Mouse (Mus musculus) MEL (cell line): ENCODE data around the gene Ogg1. TPM values are rescaled to one million over a fixed set of nuclear protein-coding genes. Genes with fewer than 3 reads are reported as not detected.

Experiments used
- DNase-seq: peaks from one replicate; pipeline ENCODE4 v3.0.0; 2011; ENCODE audit warnings: low read depth, low spot score
- H3K27ac ChIP-seq: 2 replicates; pipeline ENCODE4 v1.5.1; 2012; ENCODE audit warnings: low read depth, mild to moderate bottlenecking, control low read depth, low read length, moderate library complexity; ENCODE audit not compliant: control insufficient read depth
- H3K27me3 ChIP-seq, 2 experiments: fragments of 150-350 bp in 1 of 2; sonication (generic) in 1 of 2; 2 replicates each; pipeline ENCODE4 v1.6.1; 2012; ENCODE audit warnings: low read length in 2 of 2, mild to moderate bottlenecking in 2 of 2, improper control_type of control experiment in 1 of 2, moderate library complexity in 1 of 2; ENCODE audit not compliant: insufficient read depth in 2 of 2, control insufficient read depth in 1 of 2
- H3K36me3 ChIP-seq, 2 experiments: 2 replicates each; pipeline ENCODE4 v1.6.1; 2012 to 2014; ENCODE audit warnings: low read length in 2 of 2, improper control_type of control experiment in 1 of 2, inconsistent platforms in 1 of 2, mild to moderate bottlenecking in 1 of 2; ENCODE audit not compliant: insufficient read depth in 2 of 2, control insufficient read depth in 1 of 2
- H3K4me1 ChIP-seq, 2 experiments: fragments of 150-350 bp in 1 of 2; sonication (generic) in 1 of 2; 2 replicates each; pipeline ENCODE4 v1.6.1; 2012; ENCODE audit warnings: low read length in 2 of 2, improper control_type of control experiment in 1 of 2, mild to moderate bottlenecking in 1 of 2; ENCODE audit not compliant: insufficient read depth in 2 of 2, control insufficient read depth in 1 of 2
- H3K4me3 ChIP-seq, 2 experiments: fragments of 150-350 bp in 1 of 2; sonication (generic) in 1 of 2; 2 replicates each; pipeline ENCODE4 v1.5.1; 2012; ENCODE audit warnings: low read depth in 2 of 2, low read length in 2 of 2, mild to moderate bottlenecking in 2 of 2, moderate library complexity in 2 of 2, control low read depth in 1 of 2, improper control_type of control experiment in 1 of 2; ENCODE audit not compliant: control insufficient read depth in 1 of 2, insufficient read depth in 1 of 2
- H3K79me2 ChIP-seq: 2 replicates; pipeline ENCODE4 v1.6.1; 2012; ENCODE audit warnings: mild to moderate bottlenecking, low read length, moderate library complexity; ENCODE audit not compliant: control insufficient read depth, poor library complexity, insufficient read depth
- H3K9ac ChIP-seq: 2 replicates; pipeline ENCODE4 v1.6.1; 2012; ENCODE audit warnings: low read depth, mild to moderate bottlenecking, control low read depth, low read length, moderate library complexity; ENCODE audit not compliant: control insufficient read depth, poor library complexity, severe bottlenecking
- H3K9me3 ChIP-seq: fragments of 150-350 bp; sonication (generic); replicated peaks from 2 replicates; pipeline ENCODE4 v1.6.1; 2012; ENCODE audit warnings: mild to moderate bottlenecking, low read length, improper control_type of control experiment, moderate library complexity; ENCODE audit not compliant: insufficient read depth
- BHLHE40 ChIP-seq: IDR thresholded peaks from 2 replicates; pipeline ENCODE4 v1.6.1; 2012; ENCODE audit warnings: low read depth, mild to moderate bottlenecking, inconsistent platforms, low read length, improper control_type of control experiment, borderline replicate concordance
- ELF1 ChIP-seq: IDR thresholded peaks from 2 replicates; pipeline ENCODE4 v1.6.1; 2014; ENCODE audit warnings: low read depth, mild to moderate bottlenecking, inconsistent platforms, low read length, improper control_type of control experiment, moderate library complexity
- EP300 ChIP-seq, 2 experiments: IDR thresholded peaks; 2 replicates each; pipeline ENCODE4 v1.6.1; 2011; ENCODE audit warnings: improper control_type of control experiment in 2 of 2, low read length in 2 of 2, low read depth in 1 of 2, mild to moderate bottlenecking in 1 of 2
- ETS1 ChIP-seq: IDR thresholded peaks from 2 replicates; pipeline ENCODE4 v1.6.1; 2012; ENCODE audit warnings: low read depth, mild to moderate bottlenecking, inconsistent platforms, low read length, improper control_type of control experiment, moderate library complexity
- GATA1 ChIP-seq: IDR thresholded peaks from 2 replicates; pipeline ENCODE4 v1.6.1; 2011; ENCODE audit warnings: low read depth, low read length, improper control_type of control experiment
- HCFC1 ChIP-seq: IDR thresholded peaks from 2 replicates; pipeline ENCODE4 v1.6.1; 2012; ENCODE audit warnings: low read depth, mild to moderate bottlenecking, inconsistent platforms, low read length, improper control_type of control experiment, moderate library complexity
- KAT2A ChIP-seq: conservative IDR thresholded peaks from 2 replicates; pipeline ENCODE4 v1.6.1; 2012; ENCODE audit warnings: low read depth, low read length, improper control_type of control experiment, inconsistent platforms
- MAFK ChIP-seq: IDR thresholded peaks from 2 replicates; pipeline ENCODE4 v1.6.1; 2011; ENCODE audit warnings: low read depth, mild to moderate bottlenecking, low read length, improper control_type of control experiment, borderline replicate concordance
- MAX ChIP-seq: IDR thresholded peaks from 2 replicates; pipeline ENCODE4 v1.6.1; 2011; ENCODE audit warnings: low read length, improper control_type of control experiment
- MXI1 ChIP-seq: IDR thresholded peaks from 2 replicates; pipeline ENCODE4 v1.6.1; 2011; ENCODE audit warnings: mild to moderate bottlenecking, low read depth, low read length, improper control_type of control experiment
- MYC ChIP-seq: IDR thresholded peaks from 2 replicates; pipeline ENCODE4 v1.6.1; 2011; ENCODE audit warnings: low read depth, mild to moderate bottlenecking, low read length, improper control_type of control experiment, moderate library complexity
- NELFE ChIP-seq: IDR thresholded peaks from 2 replicates; pipeline ENCODE4 v1.6.1; 2011; ENCODE audit warnings: low read depth, low read length, improper control_type of control experiment
- NRF1 ChIP-seq: IDR thresholded peaks from 2 replicates; pipeline ENCODE4 v1.6.1; 2014; ENCODE audit warnings: low read depth, mild to moderate bottlenecking, inconsistent platforms, low read length, improper control_type of control experiment, moderate library complexity; ENCODE audit not compliant: poor library complexity, insufficient read depth, severe bottlenecking
- POLR2A ChIP-seq, 2 experiments: IDR thresholded peaks; 2 replicates each; pipeline ENCODE4 v1.6.1; 2011 to 2012; ENCODE audit warnings: low read length in 2 of 2, mild to moderate bottlenecking in 2 of 2, control low read depth in 1 of 2, improper control_type of control experiment in 1 of 2, low read depth in 1 of 2, moderate library complexity in 1 of 2; ENCODE audit not compliant: control insufficient read depth in 1 of 2, insufficient read depth in 1 of 2, poor library complexity in 1 of 2
- RAD21 ChIP-seq: IDR thresholded peaks from 2 replicates; pipeline ENCODE4 v1.6.1; 2011; ENCODE audit warnings: mild to moderate bottlenecking, low read depth, low read length, improper control_type of control experiment
- TBP ChIP-seq: IDR thresholded peaks from 2 replicates; pipeline ENCODE4 v1.8.0; 2011; ENCODE audit warnings: low read depth, low read length, improper control_type of control experiment
- TCF12 ChIP-seq: IDR thresholded peaks from 2 replicates; pipeline ENCODE4 v1.6.1; 2014; ENCODE audit warnings: low read depth, mild to moderate bottlenecking, inconsistent platforms, low read length, improper control_type of control experiment, moderate library complexity
- UBTF ChIP-seq: IDR thresholded peaks from 2 replicates; pipeline ENCODE4 v1.6.1; 2012; ENCODE audit warnings: low read depth, mild to moderate bottlenecking, inconsistent platforms, low read length, improper control_type of control experiment, moderate library complexity, borderline replicate concordance; ENCODE audit not compliant: insufficient read depth
- ZC3H11A ChIP-seq: IDR thresholded peaks from 2 replicates; pipeline ENCODE4 v1.6.1; 2012; ENCODE audit warnings: low read depth, mild to moderate bottlenecking, inconsistent platforms, low read length, improper control_type of control experiment
- ZKSCAN1 ChIP-seq: IDR thresholded peaks from 2 replicates; pipeline ENCODE4 v1.6.1; 2012; ENCODE audit warnings: low read depth, mild to moderate bottlenecking, inconsistent platforms, low read length, improper control_type of control experiment, moderate library complexity
- ZMIZ1 ChIP-seq: IDR thresholded peaks from 2 replicates; pipeline ENCODE4 v1.6.1; 2012; ENCODE audit warnings: low read depth, mild to moderate bottlenecking, inconsistent platforms, low read length, improper control_type of control experiment, moderate library complexity
- polyA plus RNA-seq, 2 experiments: library from polyadenylated mRNA; stranded (reverse) in 1 of 2; unstranded in 1 of 2; fragments of >175 nt in 1 of 2; fragments of >200 nt in 1 of 2; gene quantifications; 2 replicates each; pipeline versions ENCODE4 v1.2.1 to v1.2.4; 2012; ENCODE audit warnings: low replicate concordance in 2 of 2, low read depth in 1 of 2; ENCODE audit not compliant: insufficient read length in 2 of 2, insufficient read depth in 1 of 2, missing spikeins in 1 of 2
- total RNA-seq: library from RNA; depleted of rRNA; stranded (reverse); fragments of 300-350 nt; gene quantifications from 2 replicates; pipeline ENCODE4 v1.2.3, GENCODE M21; 2012

Ogg1 gene
- total and polyA plus RNA-seq, 3 experiments: 8.7 to 20.0 TPM; not detected in 1

- Histone ChIP-seq H3K9me3 (no peaks in the 10 kb centered on the region), H3K36me3 (peaks cover 0 to 8% of the 10 kb centered on the region in 2 experiments; a peak in 2 of 4 replicates), H3K27ac (no peak overlapping the region), H3K79me2 (no peaks in the 10 kb centered on the region), H3K9ac (peak overlapping the region; percentile 42), H3K4me1 (peaks cover 2 to 6% of the 10 kb centered on the region in 2 experiments), H3K27me3 (no peaks in the 10 kb centered on the region), H3K4me3 (peak overlapping the region; percentile 1 to 42; a peak in 2 of 4 replicates)
- TF ChIP-seq POLR2A (IDR thresholded peaks at IDR 0.05; ENCODE audit: control insufficient read depth in 1 of 2, insufficient read depth in 1 of 2, low read depth in 1 of 2, low read length in 2 of 2, poor library complexity in 1 of 2): no peak
- no peak for TF ChIP-seq KAT2A
- no peak for TF ChIP-seq RAD21
- TF ChIP-seq BHLHE40: no peak
- no peak for TF ChIP-seq MAFK
- TF ChIP-seq NRF1: no peak
- TF ChIP-seq HCFC1: no peak
- DNase-seq: no peak
Observed at GRCm38 (mm10) chr6:113351161-113351560, 24.4 kb downstream of the Ogg1 start.

GRCm38 (mm10) chr6:113351653-113352052, 24.9 kb downstream of the Ogg1 start:
- Histone ChIP-seq H3K4me1 (peaks cover 2 to 6% of the 10 kb centered on the region in 2 experiments), H3K27ac (no peak overlapping the region), H3K9ac (peak overlapping the region; percentile 42), H3K9me3 (no peaks in the 10 kb centered on the region), H3K4me3 (peak overlapping the region; percentile 1 to 42; a peak in 3 of 4 replicates), H3K79me2 (no peaks in the 10 kb centered on the region)
- peak; percentile 64 for DNase-seq
- TF ChIP-seq ZKSCAN1 (no peak), TBP (0 out of 2 replicates have a peak, but pooled peaks have one; percentile 18), EP300 (IDR thresholded peaks at IDR 0.05; ENCODE audit: low read depth in 1 of 2, low read length in 2 of 2) (0 out of 4 replicates have a peak, but pooled peaks of 1 of the 2 experiments have one; percentile 30), HCFC1 (no peak), NELFE (no peak), GATA1 (peak; percentile 56), ZC3H11A (no peak), MAX (peak; percentile 55; the same call in 1 of the 2 replicates), UBTF (no peak), ELF1 (no peak), TCF12 (no peak), MYC (0 out of 2 replicates have a peak, but pooled peaks have one; percentile 45), MXI1 (peak; percentile 51), ZMIZ1 (no peak), ETS1 (no peak)
- TF ChIP-seq, all 39 proteins: peak for 6
- H3K27me3 ChIP-seq: no peaks in the 10 kb centered on the region
- H3K36me3 ChIP-seq: peaks cover 0 to 8% of the 10 kb centered on the region in 2 experiments; a peak in 2 of 4 replicates
